Mouse (Mus musculus) myocyte (in vitro differentiated cells): ENCODE data around the gene Pdha1.

Source experiments
- CEBPB ChIP-seq: IDR thresholded peaks from 2 replicates; pipeline ENCODE4 v1.6.1; 2011; ENCODE audit warnings: mild to moderate bottlenecking, moderate library complexity; ENCODE audit not compliant: poor library complexity, insufficient read depth, severe bottlenecking
- E2F4 ChIP-seq: IDR thresholded peaks from one replicate; pipeline ENCODE4 v1.6.1; 2011; ENCODE audit warnings: mild to moderate bottlenecking, control low read depth, moderate library complexity; ENCODE audit not compliant: insufficient read depth
- MAX ChIP-seq: IDR thresholded peaks from one replicate; pipeline ENCODE4 v1.6.1; 2011; ENCODE audit warnings: low read depth, mild to moderate bottlenecking, control low read depth
- MYOD1 ChIP-seq, 3 experiments: IDR thresholded peaks; one replicate each; pipeline ENCODE4 v1.6.1; 2011; ENCODE audit warnings: control low read depth in 2 of 3, low read depth in 2 of 3, mild to moderate bottlenecking in 2 of 3, moderate library complexity in 1 of 3; ENCODE audit not compliant: insufficient read length in 2 of 3, control insufficient read depth in 1 of 3
- MYOG ChIP-seq, 3 experiments: IDR thresholded peaks; one replicate each; pipeline ENCODE4 v1.6.1; 2011; ENCODE audit warnings: control low read depth in 2 of 3, low read depth in 2 of 3, mild to moderate bottlenecking in 2 of 3; ENCODE audit not compliant: insufficient read length in 2 of 3, control insufficient read depth in 1 of 3, insufficient read depth in 1 of 3
- POLR2A ChIP-seq: IDR thresholded peaks from one replicate; pipeline ENCODE4 v1.6.1; 2011; ENCODE audit warnings: low read depth, mild to moderate bottlenecking, control low read depth, moderate library complexity; ENCODE audit not compliant: insufficient read length
- POLR2AphosphoS2 ChIP-seq: IDR thresholded peaks from one replicate; pipeline ENCODE4 v1.6.1; 2011; ENCODE audit warnings: low read depth, control low read depth; ENCODE audit not compliant: insufficient read length
- REST ChIP-seq: IDR thresholded peaks from one replicate; pipeline ENCODE4 v1.6.1; 2011; ENCODE audit warnings: mild to moderate bottlenecking, control low read depth, moderate library complexity; ENCODE audit not compliant: insufficient read depth, insufficient read length
- TCF12 ChIP-seq: IDR thresholded peaks from one replicate; pipeline ENCODE4 v1.6.1; 2011; ENCODE audit warnings: mild to moderate bottlenecking, control low read depth; ENCODE audit not compliant: poor library complexity, insufficient read depth, severe bottlenecking
- TCF3 ChIP-seq: IDR thresholded peaks from one replicate; pipeline ENCODE4 v1.6.1; 2011; ENCODE audit warnings: low read depth, control low read depth; ENCODE audit not compliant: insufficient read length
- USF1 ChIP-seq: IDR thresholded peaks from one replicate; pipeline ENCODE4 v1.6.1; 2011; ENCODE audit warnings: low read depth, mild to moderate bottlenecking, control low read depth, moderate library complexity

DNA sequence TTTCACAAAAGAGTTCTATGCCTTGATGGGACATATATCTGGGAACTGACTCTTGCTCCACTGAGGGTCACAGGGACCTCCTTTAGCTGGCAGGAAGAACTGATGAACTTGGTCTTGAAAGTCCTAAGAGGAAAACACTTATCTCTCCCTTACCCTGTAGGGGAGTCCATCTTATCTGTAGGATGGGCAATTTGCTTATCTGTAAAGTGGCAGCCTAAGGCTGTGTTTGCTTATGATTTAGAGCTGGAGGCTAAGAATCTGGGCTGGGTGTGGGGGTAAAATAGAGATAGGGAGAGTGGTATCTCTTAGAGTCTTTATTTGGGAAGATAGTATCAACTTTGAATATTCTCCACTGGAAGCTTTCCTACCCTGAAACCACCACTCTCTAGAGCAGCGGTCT lies 24.4 kb downstream of the Pdha1 start:
- TF ChIP-seq USF1 (no peak), POLR2A (no peak), POLR2AphosphoS2 (no peak), REST (no peak), TCF12 (no peak), MYOD1 (IDR thresholded peaks at IDR 0.05; ENCODE audit: control insufficient read depth in 1 of 3, insufficient read length in 2 of 3, low read depth in 2 of 3) (no peak), E2F4 (no peak), MAX (no peak), MYOG (IDR thresholded peaks at IDR 0.05; ENCODE audit: control insufficient read depth in 1 of 3, insufficient read depth in 1 of 3, insufficient read length in 2 of 3, low read depth in 2 of 3) (no peak), TCF3 (no peak), CEBPB (no peak)
